Mouse (Mus musculus) small intestine, adult 2 months (tissue): ENCODE measurements around the gene Tmem221. TPM values are rescaled to one million over a fixed set of nuclear protein-coding genes. Genes with fewer than 3 reads are reported as not detected.

Experiments used
- H3K27ac ChIP-seq: fragments of 200-500 bp; 2 replicates; pipeline ENCODE4 v1.5.1; 2012; ENCODE audit warnings: low read depth, low read length, control low read depth, inconsistent platforms; ENCODE audit not compliant: insufficient read depth
- H3K27me3 ChIP-seq: fragments of 200-500 bp; 2 replicates; pipeline ENCODE4 v1.6.1; 2012; ENCODE audit warnings: mild to moderate bottlenecking, moderate library complexity, low read length, inconsistent platforms; ENCODE audit not compliant: control insufficient read depth, insufficient read depth
- H3K36me3 ChIP-seq: fragments of 200-500 bp; 2 replicates; pipeline ENCODE4 v1.6.1; 2012; ENCODE audit warnings: mild to moderate bottlenecking, low read length, control low read depth, inconsistent platforms; ENCODE audit not compliant: control insufficient read depth, insufficient read depth
- H3K4me1 ChIP-seq: fragments of 200-500 bp; 2 replicates; pipeline ENCODE4 v1.6.1; 2012; ENCODE audit warnings: low read length, inconsistent platforms, mixed read lengths; ENCODE audit not compliant: control insufficient read depth, insufficient read depth, insufficient read length
- H3K4me3 ChIP-seq: fragments of 200-500 bp; 2 replicates; pipeline ENCODE4 v1.5.1; 2012; ENCODE audit warnings: low read depth, mild to moderate bottlenecking, control low read depth, inconsistent platforms, low read length, moderate library complexity
- CTCF ChIP-seq: fragments of 200-500 bp; IDR thresholded peaks from 2 replicates; pipeline ENCODE4 v1.5.1; 2012; ENCODE audit warnings: low read depth, mild to moderate bottlenecking, control low read depth, inconsistent platforms, low read length, moderate library complexity, mixed read lengths; ENCODE audit not compliant: insufficient replicate concordance, insufficient read length; ENCODE audit errors: extremely low read depth
- POLR2A ChIP-seq: fragments of 200-500 bp; IDR thresholded peaks from 2 replicates; pipeline ENCODE4 v1.6.1; 2012; ENCODE audit warnings: low read depth, mild to moderate bottlenecking, control low read depth, inconsistent platforms, low read length, moderate library complexity
- WGBS: fragments of 180-500 bp; shearing (Covaris S2); methylation state at CpG from one replicate; pipeline ENCODE4 v1.1.7; 2018; 5-methylcytosine and 5-hydroxymethylcytosine counted together
- polyA plus RNA-seq: library from polyadenylated mRNA; depleted of rRNA; stranded (reverse); fragments of >200 nt; gene quantifications from 2 replicates; pipeline ENCODE4 v1.2.3, GENCODE M21; 2012

The Tmem221 gene
- polyA plus RNA-seq, 1 experiment: 0.62 TPM

DNA sequence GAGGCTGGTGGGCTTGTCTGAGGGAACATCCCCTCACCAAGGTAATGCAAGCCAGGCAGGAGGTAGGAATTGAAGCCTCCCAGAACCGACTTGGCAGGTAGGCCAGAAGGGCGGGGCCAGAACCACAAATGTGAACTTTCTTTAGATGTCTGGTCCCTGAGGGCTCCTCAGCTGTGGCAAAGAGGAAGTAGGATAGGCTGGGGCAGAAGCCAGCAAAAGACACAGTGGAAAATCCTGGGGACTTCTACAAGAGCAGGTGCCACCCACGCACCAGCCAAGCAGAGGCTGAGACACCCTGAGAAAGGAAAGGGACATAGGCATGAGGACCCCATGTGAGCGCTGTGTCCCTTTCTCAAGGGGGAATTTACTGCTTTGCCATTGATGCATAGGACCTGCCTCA lies 38.1 kb upstream of the Tmem221 start:
- no peak overlapping the region for H3K4me3 ChIP-seq
- peaks cover under 1% of the 10 kb centered on the region for H3K27me3 ChIP-seq
- no peak overlapping the region for H3K27ac ChIP-seq
- 63% methylated on average over 4 of the region's 4 CpGs for WGBS
- TF ChIP-seq POLR2A: no peak
- TF ChIP-seq CTCF: no peak
- H3K4me1 ChIP-seq: peaks cover 7% of the 10 kb centered on the region
- no peaks in the 10 kb centered on the region for H3K36me3 ChIP-seq

GRCm38 (mm10) chr8:71596384-71596783 lies 37.7 kb upstream of the Tmem221 start:
- H3K4me3 ChIP-seq: no peak overlapping the region
- TF ChIP-seq CTCF (no peak), POLR2A (no peak)
- peaks cover 7% of the 10 kb centered on the region for H3K4me1 ChIP-seq
- 58% methylated on average over 6 of the region's 6 CpGs for WGBS
- no peaks in the 10 kb centered on the region; the same call in 1 of the 2 replicates for H3K27me3 ChIP-seq
- H3K36me3 ChIP-seq: no peaks in the 10 kb centered on the region
- no peak overlapping the region for H3K27ac ChIP-seq

DNA sequence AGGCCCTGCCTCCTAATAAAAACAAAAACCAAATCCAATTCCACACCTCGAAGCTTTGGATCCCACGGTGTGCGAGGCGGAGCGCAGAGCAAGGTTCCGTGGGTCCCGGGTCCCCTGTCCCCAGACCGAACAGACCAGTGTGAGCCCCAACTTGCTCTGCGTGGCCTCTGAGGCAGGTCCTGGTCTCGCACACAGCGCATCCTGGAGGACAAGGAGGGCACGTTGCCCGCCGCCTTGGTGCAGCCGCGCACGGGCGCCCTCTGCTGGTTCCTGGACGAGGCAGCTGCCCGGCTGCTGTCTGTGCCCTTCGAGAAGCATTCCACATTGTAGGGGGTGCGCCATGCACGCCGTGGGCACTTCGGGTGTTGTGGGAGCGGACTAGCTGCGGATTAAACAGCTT lies 37.2 kb upstream of the Tmem221 start:
- Histone ChIP-seq H3K27ac (no peak overlapping the region), H3K27me3 (no peaks in the 10 kb centered on the region; the same call in 1 of the 2 replicates), H3K4me1 (peaks cover 10% of the 10 kb centered on the region), H3K4me3 (no peak overlapping the region), H3K36me3 (no peaks in the 10 kb centered on the region)
- TF ChIP-seq CTCF (peak; percentile 98), POLR2A (no peak)
- 11% methylated on average over 27 of the region's 27 CpGs for WGBS

DNA sequence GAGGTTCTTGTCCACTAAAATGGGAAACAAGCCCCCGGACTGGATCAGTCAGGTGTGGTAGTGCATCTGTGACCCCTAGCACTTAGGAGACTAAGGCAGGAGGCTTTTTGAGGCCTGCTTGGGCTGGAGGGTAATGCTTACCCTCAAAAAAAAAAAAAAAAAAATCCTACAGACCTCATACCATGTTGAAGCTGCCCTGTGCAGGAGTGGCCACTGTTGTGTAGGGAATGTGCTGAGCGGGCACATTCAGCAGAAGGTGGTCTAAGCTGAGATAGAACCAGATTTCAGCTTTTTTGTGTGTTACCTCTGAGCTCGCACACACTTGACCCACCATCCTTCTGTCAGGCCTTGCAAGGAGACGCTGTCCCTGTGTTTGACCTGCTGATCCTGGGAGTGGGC lies 35.7 kb upstream of the Tmem221 start:
- Histone ChIP-seq H3K36me3 (no peaks in the 10 kb centered on the region), H3K4me3 (no peak overlapping the region), H3K27ac (no peak overlapping the region), H3K27me3 (no peaks in the 10 kb centered on the region; the same call in 1 of the 2 replicates), H3K4me1 (peaks cover 15% of the 10 kb centered on the region)
- 99% methylated on average over 4 of the region's 4 CpGs for WGBS
- no peak for TF ChIP-seq CTCF
- no peak for TF ChIP-seq POLR2A

DNA sequence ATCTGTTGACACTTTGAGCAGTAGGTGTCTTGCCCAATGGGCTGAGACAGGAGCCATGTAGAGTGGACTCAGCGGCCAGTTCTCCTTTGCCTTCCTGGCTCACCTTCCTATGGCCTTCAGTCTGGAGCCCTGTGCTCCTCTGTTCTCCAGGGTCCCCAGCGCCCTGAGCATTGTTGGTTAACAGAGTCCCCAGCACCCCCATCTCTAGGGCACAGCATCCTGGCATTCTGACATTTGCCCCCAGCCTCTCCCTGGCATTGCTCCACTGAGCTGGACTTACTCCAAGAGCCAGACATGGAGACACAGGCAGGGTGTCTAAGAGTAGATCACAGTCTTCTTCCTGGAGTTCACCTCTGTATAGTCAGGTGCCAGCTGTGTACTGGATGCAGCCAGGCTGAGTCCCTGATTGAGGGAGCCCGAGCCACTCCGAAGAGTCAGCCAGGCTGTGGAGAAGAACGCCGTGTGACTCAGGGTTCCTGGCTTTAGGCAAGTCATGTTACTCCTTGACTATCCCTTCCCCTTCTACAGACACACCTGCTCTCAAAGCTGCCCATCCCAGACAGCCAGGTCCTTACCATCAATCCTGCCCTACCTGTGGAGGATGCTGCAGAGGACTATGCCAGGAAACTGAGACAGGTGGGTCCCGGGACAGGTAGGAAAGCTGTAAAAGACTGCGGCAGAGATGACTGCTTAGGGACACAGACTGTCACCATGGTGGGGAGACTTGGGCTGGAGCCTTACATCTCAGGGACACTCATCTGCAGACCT lies 35.1 kb upstream of the Tmem221 start:
- no peak for TF ChIP-seq CTCF
- TF ChIP-seq POLR2A: no peak
- Histone ChIP-seq H3K27ac (no peak overlapping the region), H3K36me3 (no peaks in the 10 kb centered on the region), H3K27me3 (no peaks in the 10 kb centered on the region; the same call in 1 of the 2 replicates), H3K4me3 (no peak overlapping the region), H3K4me1 (peaks cover 15% of the 10 kb centered on the region)
- 89% methylated on average over 8 of the region's 8 CpGs for WGBS

GRCm38 (mm10) chr8:71592374-71593170 lies 33.9 kb upstream of the Tmem221 start:
- Histone ChIP-seq H3K4me1 (peaks cover 15% of the 10 kb centered on the region), H3K4me3 (peak overlapping the region; percentile 80), H3K27ac (peak overlapping the region; percentile 94), H3K36me3 (no peaks in the 10 kb centered on the region), H3K27me3 (no peaks in the 10 kb centered on the region; the same call in 1 of the 2 replicates)
- TF ChIP-seq POLR2A (no peak), CTCF (no peak)
- WGBS: 4% methylated on average over 60 of the region's 60 CpGs
